Mouse (Mus musculus): ENCODE measurements around the gene 2300002M23Rik. TPM values are rescaled to one million over a fixed set of nuclear protein-coding genes. Genes with fewer than 3 reads are reported as not detected.

The 2300002M23Rik gene
- polyA plus RNA-seq (2012; rRNA removed): 0.05 and 0.09 TPM in 2 replicates

GRCm38 (mm10) chr17:35567150-35567549 is at the start of gene 2300002M23Rik:
TSS of gene 2300002M23Rik (plus strand) at chr17:35567450.

GRCm38 (mm10) chr17:35532901-35533300 is 34.3 kb upstream of the 2300002M23Rik start, which contains the start of gene Psors1c2:
TSS of gene Psors1c2 (plus strand) at chr17:35533201.

GRCm38 (mm10) chr17:35551881-35552414 is 15.3 kb upstream of the 2300002M23Rik start, which contains the start of gene Cdsn:
TSS of gene Cdsn (plus strand) at chr17:35552128.

DNA sequence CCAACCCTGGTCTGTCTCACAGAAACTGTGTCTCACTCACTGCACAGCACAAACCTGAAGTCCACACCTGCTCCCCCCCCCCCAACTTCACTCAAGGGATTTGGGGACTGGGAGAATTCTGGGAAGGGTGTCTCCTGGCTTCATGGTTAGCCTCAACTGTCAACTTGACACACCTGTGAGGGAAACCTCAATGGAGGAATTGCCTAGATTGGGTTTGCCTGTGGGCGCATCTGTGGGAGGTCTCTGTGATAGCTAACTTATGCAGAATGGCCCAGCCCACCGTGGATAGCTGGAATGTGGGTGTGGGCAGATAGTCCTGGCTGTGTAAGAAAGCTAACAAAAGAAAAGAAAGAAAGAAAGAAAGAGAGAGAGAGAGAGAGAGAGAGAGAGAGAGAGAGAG is 34.0 kb downstream of the 2300002M23Rik start, which contains the start of gene Sfta2:
Gene Sfta2 (plus strand): TSS at position 301 of the 400 bp plus-strand sequence.

Other genes with a start within 250 kb of the 2300002M23Rik start
- gene H2-Q1, start 247.0 kb upstream of the 2300002M23Rik start, polyA plus RNA-seq (2012; rRNA removed): 0.27 and 0.48 TPM in 2 replicates
- gene H2-Q2, start 225.2 kb upstream of the 2300002M23Rik start, polyA plus RNA-seq (2012; rRNA removed): 7.8 and 8.7 TPM in 2 replicates
- 3.3 and 3.5 TPM in 2 replicates for gene H2-Q4, start 187.8 kb upstream of the 2300002M23Rik start, polyA plus RNA-seq (2012; rRNA removed)
- 1.0 and 1.2 TPM in 2 replicates for gene H2-Q6, start 142.6 kb upstream of the 2300002M23Rik start, polyA plus RNA-seq (2012; rRNA removed)
- gene H2-Q7, start 128.3 kb upstream of the 2300002M23Rik start, polyA plus RNA-seq (2012; rRNA removed): 3.6 and 4.1 TPM in 2 replicates
- 0.47 and 0.52 TPM in 2 replicates for gene H2-Q10, start 97.4 kb upstream of the 2300002M23Rik start, polyA plus RNA-seq (2012; rRNA removed)
- 0.12 TPM in 1 of 2 replicates, not detected in the other for gene Pou5f1, start 61.4 kb upstream of the 2300002M23Rik start, polyA plus RNA-seq (2012; rRNA removed)
- gene Tcf19, start 50.6 kb upstream of the 2300002M23Rik start, polyA plus RNA-seq (2012; rRNA removed): 11.8 and 14.8 TPM in 2 replicates
- gene Cchcr1, start 50.4 kb upstream of the 2300002M23Rik start, polyA plus RNA-seq (2012; rRNA removed): 9.8 and 10.1 TPM in 2 replicates
- 0.32 and 0.75 TPM in 2 replicates for gene Psors1c2, start 34.2 kb upstream of the 2300002M23Rik start, polyA plus RNA-seq (2012; rRNA removed)
- gene Cdsn, start 15.3 kb upstream of the 2300002M23Rik start, polyA plus RNA-seq (2012; rRNA removed): 0.07 and 1.2 TPM in 2 replicates
- not detected in 2 replicates for gene Sfta2, start 34.1 kb downstream of the 2300002M23Rik start, polyA plus RNA-seq (2012; rRNA removed)
- gene Gm9573, start 59.2 kb downstream of the 2300002M23Rik start, polyA plus RNA-seq (2012; rRNA removed): 0.10 TPM in 1 of 2 replicates, not detected in the other
- gene Mucl3, start 76.2 kb downstream of the 2300002M23Rik start, polyA plus RNA-seq (2012; rRNA removed): 0.04 TPM in 1 of 2 replicates, not detected in the other
- 37.5 and 41.5 TPM in 2 replicates for gene Vars2, start 100.1 kb downstream of the 2300002M23Rik start, polyA plus RNA-seq (2012; rRNA removed)
- 28.6 and 29.1 TPM in 2 replicates for gene Gtf2h4, start 106.3 kb downstream of the 2300002M23Rik start, polyA plus RNA-seq (2012; rRNA removed)
- gene Ddr1, start 137.2 kb downstream of the 2300002M23Rik start, polyA plus RNA-seq (2012; rRNA removed): 45.4 and 45.8 TPM in 2 replicates

Data from central nervous system, embryonic 18 days (tissue).